Mouse (Mus musculus) megakaryocyte, embryonic 14.5 days (primary cell): Measurements from ENCODE around the gene Asb4. TPM values are rescaled to one million over a fixed set of nuclear protein-coding genes. Genes with fewer than 3 reads are reported as not detected.

Experiments
- H3K27me3 ChIP-seq: replicated peaks from 2 replicates; pipeline ENCODE3; 2012; ENCODE audit warnings: inconsistent platforms
- H3K36me3 ChIP-seq: replicated peaks from 2 replicates; pipeline ENCODE3; 2012; ENCODE audit warnings: low read length, inconsistent platforms, mixed read lengths
- H3K4me1 ChIP-seq: 2 replicates; pipeline ENCODE4 v1.6.1; 2012; ENCODE audit warnings: inconsistent platforms
- H3K4me3 ChIP-seq: replicated peaks from 2 replicates; pipeline ENCODE3; 2012; ENCODE audit warnings: moderate library complexity, mild to moderate bottlenecking, inconsistent platforms
- H3K9me3 ChIP-seq: 2 replicates; pipeline ENCODE4 v1.6.1; 2012; ENCODE audit warnings: inconsistent platforms
- FLI1 ChIP-seq: IDR thresholded peaks from 2 replicates; pipeline ENCODE4 v1.6.1; 2012; ENCODE audit warnings: low read length, inconsistent platforms, mixed read lengths
- GATA1 ChIP-seq: IDR thresholded peaks from 3 replicates; pipeline ENCODE4 v1.6.1; 2012; ENCODE audit warnings: mixed read lengths, low read length, inconsistent platforms, borderline replicate concordance
- polyA plus RNA-seq: library from polyadenylated mRNA; stranded (reverse); fragments of >175 nt; gene quantifications from 2 replicates; pipeline ENCODE4 v1.2.3, GENCODE M21; 2012; ENCODE audit warnings: low replicate concordance; ENCODE audit not compliant: insufficient read depth

Gene Asb4
- polyA plus RNA-seq, 1 experiment = not detected

DNA sequence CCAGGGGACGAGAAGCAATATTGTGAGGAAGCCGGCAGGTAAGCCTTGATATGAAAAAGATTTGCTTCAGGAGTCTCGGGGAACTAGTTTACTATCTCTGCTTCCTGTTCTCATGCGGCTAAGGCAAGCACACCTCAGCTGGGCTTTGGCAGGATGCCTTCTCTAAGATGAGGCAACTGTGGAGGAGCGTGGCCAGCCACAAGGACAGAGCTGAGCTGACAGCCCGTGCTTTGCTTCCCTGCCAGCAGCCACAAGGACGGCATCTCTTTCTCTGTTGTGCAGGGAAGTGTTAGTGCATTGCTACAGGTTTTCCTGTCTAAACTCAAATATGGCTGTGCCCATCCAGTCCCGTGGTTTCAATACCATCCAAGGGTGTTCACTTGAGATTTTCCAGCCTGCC, 30.1 kb downstream of the Asb4 start:
- Histone ChIP-seq H3K4me1 (no peaks in the 10 kb centered on the region), H3K36me3 (no peaks in the 10 kb centered on the region), H3K9me3 (no peaks in the 10 kb centered on the region), H3K4me3 (no peak overlapping the region), H3K27me3 (no peaks in the 10 kb centered on the region)
- TF ChIP-seq FLI1 (no peak), GATA1 (no peak)

DNA sequence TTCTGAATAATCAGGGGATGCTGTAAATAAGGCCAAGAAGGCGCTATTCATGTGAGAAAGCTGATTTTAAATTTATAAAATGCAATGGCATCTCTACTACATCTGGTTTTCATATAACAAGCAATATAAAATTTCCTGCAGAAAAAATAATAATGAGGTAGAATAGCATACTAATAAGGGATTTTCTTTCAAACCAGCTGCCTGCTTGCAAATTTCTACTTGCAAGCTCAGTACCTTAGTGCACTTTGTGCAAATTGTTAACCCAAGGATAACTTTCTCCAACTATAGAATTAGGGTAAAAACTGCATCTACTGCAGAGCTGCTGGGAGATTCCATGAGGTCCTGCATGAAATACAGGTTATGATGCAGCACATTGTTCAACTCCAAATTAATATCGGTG, 38.3 kb downstream of the Asb4 start:
- peaks cover 4% of the 10 kb centered on the region; the same call in 1 of the 2 replicates for H3K9me3 ChIP-seq
- H3K36me3 ChIP-seq = no peaks in the 10 kb centered on the region
- no peak for TF ChIP-seq GATA1
- TF ChIP-seq FLI1 = no peak
- H3K27me3 ChIP-seq = peaks cover 4% of the 10 kb centered on the region
- no peak overlapping the region for H3K4me3 ChIP-seq
- no peaks in the 10 kb centered on the region for H3K4me1 ChIP-seq

DNA sequence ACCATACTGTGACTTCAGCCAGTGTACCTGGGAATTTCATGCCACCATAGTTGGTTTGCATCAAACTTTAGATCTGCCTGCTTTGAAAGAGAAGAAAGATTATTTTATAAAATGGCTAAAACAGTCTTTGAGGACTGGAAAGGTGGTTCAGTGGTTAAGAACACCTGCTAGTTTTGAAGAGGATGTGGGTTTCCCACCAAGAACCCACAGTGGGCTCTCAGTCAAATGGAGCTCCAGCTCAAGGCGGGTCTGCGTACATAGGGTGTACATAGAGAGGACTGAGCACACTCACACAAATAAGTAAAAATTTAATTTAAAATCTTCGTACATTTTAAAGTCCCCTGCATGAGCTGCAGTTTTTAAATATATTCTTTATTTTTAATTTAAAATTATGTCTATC, 39.2 kb downstream of the Asb4 start:
- TF ChIP-seq GATA1 (no peak), FLI1 (no peak)
- H3K36me3 ChIP-seq = no peaks in the 10 kb centered on the region
- H3K4me1 ChIP-seq = 0 out of 2 replicates have a peak, but pooled peaks cover 3% of the 10 kb centered on the region
- no peak overlapping the region for H3K4me3 ChIP-seq
- peaks cover 4% of the 10 kb centered on the region; the same call in 1 of the 2 replicates for H3K9me3 ChIP-seq
- peaks cover 4% of the 10 kb centered on the region for H3K27me3 ChIP-seq

DNA sequence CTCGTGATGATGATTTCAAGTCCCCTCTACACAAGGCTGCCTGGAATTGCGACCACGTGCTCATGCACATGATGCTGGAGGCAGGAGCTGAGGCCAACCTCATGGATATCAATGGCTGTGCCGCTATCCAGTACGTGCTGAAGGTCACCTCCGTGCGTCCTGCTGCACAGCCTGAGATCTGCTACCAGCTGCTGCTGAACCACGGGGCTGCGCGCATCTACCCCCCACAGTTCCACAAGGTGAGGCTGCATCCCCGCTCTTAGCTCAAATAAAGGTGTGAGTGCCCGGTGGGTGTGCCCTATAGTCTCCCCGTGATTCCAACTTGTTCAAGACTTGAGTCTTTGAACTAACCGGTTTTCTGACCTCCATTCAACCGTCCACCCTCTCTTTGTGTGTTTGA, 40.4 kb downstream of the Asb4 start:
- Histone ChIP-seq H3K4me3 (peak overlapping the region; percentile 74), H3K4me1 (0 out of 2 replicates have a peak, but pooled peaks cover 3% of the 10 kb centered on the region), H3K27me3 (peaks cover 4% of the 10 kb centered on the region), H3K9me3 (peaks cover 4% of the 10 kb centered on the region; the same call in 1 of the 2 replicates), H3K36me3 (no peaks in the 10 kb centered on the region)
- TF ChIP-seq FLI1 (no peak), GATA1 (no peak)

DNA sequence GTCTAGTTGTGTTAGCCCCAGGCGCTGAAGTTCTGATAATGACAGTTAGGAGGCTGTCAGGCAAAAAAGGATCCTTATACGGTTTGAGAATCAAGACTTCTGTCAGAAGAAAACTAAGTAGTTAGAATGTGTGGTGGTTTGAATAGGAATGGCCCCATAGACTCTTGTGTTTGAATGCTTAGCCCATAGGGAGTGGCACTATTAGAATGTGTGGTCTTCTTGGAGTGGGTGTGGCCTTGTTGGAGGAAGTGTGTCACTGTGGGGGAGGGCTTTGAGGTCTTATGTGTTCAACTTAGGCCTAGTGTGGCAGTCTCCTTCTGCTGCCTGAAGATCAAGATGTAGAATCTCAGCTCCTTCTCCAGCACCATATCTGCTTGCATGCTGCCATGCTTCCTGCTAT, 43.8 kb downstream of the Asb4 start:
- Histone ChIP-seq H3K4me1 (0 out of 2 replicates have a peak, but pooled peaks cover 3% of the 10 kb centered on the region), H3K4me3 (no peak overlapping the region), H3K9me3 (peaks cover 4% of the 10 kb centered on the region; the same call in 1 of the 2 replicates), H3K36me3 (no peaks in the 10 kb centered on the region), H3K27me3 (peaks cover 4% of the 10 kb centered on the region)
- TF ChIP-seq GATA1 (no peak), FLI1 (no peak)

DNA sequence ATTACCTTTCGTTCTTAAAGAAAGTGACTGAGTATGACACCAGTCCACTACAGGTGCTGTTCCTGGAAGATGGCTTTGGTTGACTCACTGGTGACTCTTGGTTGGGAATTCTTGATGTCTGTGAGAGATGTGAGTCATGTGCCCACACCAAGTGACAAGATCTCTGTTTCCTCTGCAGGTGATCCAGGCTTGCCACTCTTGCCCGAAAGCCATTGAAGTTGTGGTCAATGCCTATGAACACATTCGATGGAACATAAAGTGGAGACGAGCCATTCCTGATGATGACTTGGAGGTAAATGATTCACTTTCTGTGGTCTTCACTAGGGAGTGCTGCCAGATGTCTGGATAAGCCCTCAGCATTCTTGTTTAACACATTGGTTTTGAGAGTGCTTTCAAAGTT, 46.4 kb downstream of the Asb4 start:
- no peaks in the 10 kb centered on the region for H3K36me3 ChIP-seq
- H3K4me1 ChIP-seq = 0 out of 2 replicates have a peak, but pooled peaks cover 3% of the 10 kb centered on the region
- H3K9me3 ChIP-seq = no peaks in the 10 kb centered on the region
- H3K27me3 ChIP-seq = no peaks in the 10 kb centered on the region
- TF ChIP-seq FLI1 = no peak
- no peak for TF ChIP-seq GATA1
- H3K4me3 ChIP-seq = no peak overlapping the region

DNA sequence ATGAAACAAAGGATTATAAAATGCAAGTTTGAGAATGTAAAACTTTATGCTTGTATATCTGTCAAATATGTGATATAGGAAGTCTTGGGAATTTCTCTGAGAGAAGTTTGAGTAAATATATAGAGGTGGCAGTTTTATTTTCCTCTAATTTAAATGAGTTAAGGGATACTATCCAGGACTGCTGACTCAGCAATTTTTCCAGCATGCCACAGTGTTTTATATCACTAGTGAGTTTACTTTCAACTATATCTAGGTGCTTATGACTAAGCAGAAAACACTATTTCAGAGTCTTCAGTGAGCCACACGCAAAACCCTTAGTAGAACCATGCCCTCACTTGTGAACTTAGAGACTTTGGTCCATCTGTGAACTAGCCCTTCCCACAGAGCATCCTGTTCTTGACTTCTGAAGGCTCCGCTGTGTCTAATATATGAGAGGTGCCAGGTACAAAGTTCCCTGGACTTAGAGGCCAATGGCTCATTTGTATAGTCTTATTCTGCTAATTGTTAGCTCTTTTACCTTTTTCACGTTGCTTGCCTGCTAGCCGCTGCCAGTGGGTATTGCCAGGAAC, 46.9 kb downstream of the Asb4 start:
- no peak for TF ChIP-seq GATA1
- TF ChIP-seq FLI1 = no peak
- H3K9me3 ChIP-seq = no peaks in the 10 kb centered on the region
- no peaks in the 10 kb centered on the region for H3K27me3 ChIP-seq
- no peak overlapping the region for H3K4me3 ChIP-seq
- no peaks in the 10 kb centered on the region for H3K36me3 ChIP-seq
- 0 out of 2 replicates have a peak, but pooled peaks cover 3% of the 10 kb centered on the region for H3K4me1 ChIP-seq

DNA sequence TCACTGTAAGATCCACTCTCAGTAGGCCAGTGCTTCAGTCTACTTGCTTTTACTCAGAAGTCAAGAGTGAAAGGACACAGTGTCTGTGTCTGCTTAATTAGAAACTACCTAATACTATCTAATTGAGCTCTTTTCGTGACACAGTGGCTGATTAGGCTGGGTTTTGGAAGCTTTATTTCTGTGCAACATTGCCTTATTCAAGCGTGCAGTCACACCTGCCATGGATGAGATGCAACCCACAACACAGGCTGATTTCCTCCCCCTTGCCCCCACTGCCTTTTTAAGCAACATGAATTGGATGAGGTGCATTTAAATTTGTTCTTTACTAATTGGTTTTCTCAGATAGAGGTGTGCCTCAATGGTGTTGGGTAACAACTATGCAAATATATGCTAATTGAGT, 50.7 kb downstream of the Asb4 start:
- TF ChIP-seq FLI1 (no peak), GATA1 (no peak)
- no peaks in the 10 kb centered on the region for H3K9me3 ChIP-seq
- no peaks in the 10 kb centered on the region for H3K4me1 ChIP-seq
- H3K27me3 ChIP-seq = no peaks in the 10 kb centered on the region
- no peaks in the 10 kb centered on the region for H3K36me3 ChIP-seq
- no peak overlapping the region for H3K4me3 ChIP-seq

DNA sequence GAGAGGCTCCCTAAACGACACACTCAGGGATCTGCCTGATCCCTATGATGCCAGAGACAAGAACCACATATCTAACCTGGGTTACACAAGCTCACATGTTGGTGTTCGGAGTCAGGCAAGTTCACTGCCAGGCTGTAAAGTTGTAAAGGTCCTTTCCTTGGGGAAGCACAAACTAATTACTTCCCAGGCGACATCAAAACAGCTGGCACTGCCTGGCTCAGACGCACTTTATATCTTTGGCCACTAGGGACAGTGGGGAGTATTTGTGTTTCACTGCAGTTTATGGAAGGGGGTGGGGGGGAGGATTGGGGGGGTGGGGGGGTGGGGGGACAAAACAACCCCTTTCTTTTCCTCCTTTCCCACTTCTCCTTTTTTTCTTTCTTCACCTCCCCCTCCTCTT, 54.6 kb downstream of the Asb4 start:
- no peaks in the 10 kb centered on the region for H3K36me3 ChIP-seq
- TF ChIP-seq FLI1 = no peak
- no peak for TF ChIP-seq GATA1
- H3K4me3 ChIP-seq = no peak overlapping the region
- peaks cover 3% of the 10 kb centered on the region; the same call in 1 of the 2 replicates for H3K4me1 ChIP-seq
- no peaks in the 10 kb centered on the region for H3K9me3 ChIP-seq
- no peaks in the 10 kb centered on the region for H3K27me3 ChIP-seq

DNA sequence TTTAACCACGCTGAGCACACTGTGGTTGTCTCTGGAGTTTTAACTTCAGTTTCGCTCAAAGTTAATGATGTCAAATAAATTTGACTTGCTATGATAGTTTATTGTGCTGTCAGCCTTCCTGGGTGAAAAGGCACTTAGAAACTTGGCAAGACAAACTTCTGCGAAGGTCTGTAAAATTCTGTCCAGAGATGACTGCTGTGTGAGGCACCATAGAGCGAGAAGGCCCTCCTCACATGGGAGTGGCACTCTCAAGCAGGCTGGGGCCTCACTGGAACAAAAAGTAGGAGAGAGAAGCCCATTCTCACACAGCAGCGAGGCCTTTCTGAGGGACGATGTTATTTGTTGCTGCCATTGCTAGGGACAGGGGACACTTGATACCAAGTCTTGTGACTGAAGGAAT, 58.0 kb downstream of the Asb4 start:
- TF ChIP-seq FLI1 (no peak), GATA1 (no peak)
- H3K4me3 ChIP-seq = no peak overlapping the region
- no peaks in the 10 kb centered on the region for H3K36me3 ChIP-seq
- H3K9me3 ChIP-seq = no peaks in the 10 kb centered on the region
- H3K4me1 ChIP-seq = peaks cover 5% of the 10 kb centered on the region; the same call in 1 of the 2 replicates
- peaks cover 4% of the 10 kb centered on the region for H3K27me3 ChIP-seq

DNA sequence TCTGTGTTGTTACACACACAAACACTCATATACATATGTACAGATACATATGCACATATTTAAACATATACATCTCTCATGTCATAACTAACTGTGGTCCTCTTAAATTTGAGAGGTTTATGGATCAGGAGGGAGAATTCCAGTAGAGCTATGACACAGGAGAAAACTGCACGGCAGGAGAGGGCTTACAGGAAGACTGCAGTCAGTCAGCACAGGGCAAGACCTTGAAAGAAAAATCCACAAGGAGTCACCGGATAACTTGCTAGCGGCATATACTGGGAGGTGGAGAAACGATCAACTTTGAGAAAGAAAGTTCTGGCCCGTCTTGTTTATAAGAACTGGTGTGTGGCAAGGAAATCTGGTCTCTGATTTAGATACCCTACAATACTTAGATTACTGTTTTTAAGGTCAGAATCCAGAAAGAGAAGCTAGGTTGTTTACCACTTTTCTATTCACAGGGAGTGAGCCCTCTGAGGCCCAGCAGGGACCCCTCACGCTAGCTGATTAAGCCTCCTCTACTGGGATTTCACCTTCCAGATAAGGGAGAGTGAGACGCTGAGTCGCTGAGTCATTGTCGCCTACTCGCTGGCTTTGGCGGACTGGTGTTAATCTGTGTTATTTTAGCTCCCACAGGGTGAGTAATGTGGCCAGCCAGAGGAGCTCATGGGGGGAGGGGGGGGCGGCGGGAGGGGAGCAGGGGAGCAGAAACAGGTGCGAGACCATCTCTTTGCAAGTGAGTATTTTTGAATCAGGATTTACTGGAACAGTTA, 59.3 kb downstream of the Asb4 start:
- H3K4me3 ChIP-seq = peak overlapping the region; percentile 53

More for the DNA sequence above, 59.3 kb downstream of the Asb4 start:
- Histone ChIP-seq H3K27me3 (peaks cover 4% of the 10 kb centered on the region), H3K9me3 (no peaks in the 10 kb centered on the region), H3K4me1 (peaks cover 5% of the 10 kb centered on the region; the same call in 1 of the 2 replicates), H3K36me3 (no peaks in the 10 kb centered on the region)
- TF ChIP-seq GATA1 = no peak
- TF ChIP-seq FLI1 = no peak
